In the genomic region with DNA sequence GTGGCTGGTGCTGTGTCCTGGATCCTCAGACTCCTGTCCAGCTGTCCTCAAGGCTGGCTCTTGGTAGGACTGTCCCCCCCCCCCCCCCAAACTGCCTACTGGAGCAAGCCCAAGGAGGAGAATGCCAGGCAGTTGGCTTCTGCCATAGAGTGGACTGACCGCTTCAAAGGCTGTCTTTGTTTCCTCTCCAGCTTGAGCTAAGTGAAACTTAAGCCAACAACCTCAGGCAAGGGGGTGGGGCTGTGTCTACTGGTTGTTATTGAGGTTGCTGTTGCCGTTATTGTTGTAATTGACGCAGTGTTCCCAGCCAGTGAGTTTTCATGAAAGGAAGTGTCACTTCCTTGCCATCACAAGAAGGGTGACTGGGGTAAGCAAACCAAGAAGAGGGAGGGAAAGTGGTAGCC, we compare ENCODE assay signal across 8 mouse cellular contexts. TPM values are rescaled to one million over a fixed set of nuclear protein-coding genes. Genes with fewer than 3 reads are reported as not detected.
DNase-seq lines count a peak whose midpoint lies in the region; ATAC-seq and TF ChIP-seq lines count a peak whose summit lies in the region.

No protein-coding gene starts in this region.

- peaks cover 21% of the 10 kb centered on the region for H3K4me1 ChIP-seq in limb, embryonic 14.5 days (ENCODE audit: control insufficient read depth, insufficient read depth, low read length)
- peaks cover 20% of the 10 kb centered on the region for H3K4me1 ChIP-seq in neural tube, embryonic 13.5 days (replicated peaks)

- peak overlapping the region; percentile 93; the same call in 1 of the 2 replicates for H3K4me2 ChIP-seq in limb, embryonic 14.5 days (replicated peaks; ENCODE audit: low read depth, low read length, severe bottlenecking)
- H3K4me2 ChIP-seq in neural tube, embryonic 13.5 days = peak overlapping the region; percentile 94

- ATAC-seq in limb, embryonic 14.5 days (ENCODE audit: low FRiP score, low read depth) = no peak
- ATAC-seq in neural tube, embryonic 13.5 days (ENCODE audit: low read depth) = no peak

- DNase-seq in cerebellum, adult 9-10 months = peak; percentile 59
- DNase-seq in cerebellum, adult 11 months = no peak
- DNase-seq in thymus, postnatal 14 days = peak; percentile 33
- no peak for DNase-seq in thymus, postnatal 36 days
- peak; percentile 36 to 58 for DNase-seq in heart, postnatal 14 days
- peak; percentile 47 for DNase-seq in limb, embryonic 14.5 days (ENCODE audit: low spot score)
- DNase-seq in testis, postnatal 14 days (ENCODE audit: low spot score) = no peak

- no peaks in the 10 kb centered on the region for H3K36me3 ChIP-seq in limb, embryonic 14.5 days (ENCODE audit: control insufficient read depth, insufficient read depth, low read length)
- no peaks in the 10 kb centered on the region for H3K36me3 ChIP-seq in neural tube, embryonic 13.5 days

- no peak overlapping the region for H3K27ac ChIP-seq in limb, embryonic 14.5 days (replicated peaks; ENCODE audit: low read depth, low read length)
- H3K27ac ChIP-seq in neural tube, embryonic 13.5 days (replicated peaks) = no peak overlapping the region

- intact Hi-C loops in heart, postnatal 14 days (cut with DNase I) = no loop called here

- no peak overlapping the region for H3K9ac ChIP-seq in limb, embryonic 14.5 days (ENCODE audit: low read depth, low read length, severe bottlenecking)
- no peak overlapping the region for H3K9ac ChIP-seq in neural tube, embryonic 13.5 days

- no peak overlapping the region for H3K4me3 ChIP-seq in limb, embryonic 14.5 days (replicated peaks; ENCODE audit: low read length)
- H3K4me3 ChIP-seq in neural tube, embryonic 13.5 days = no peak overlapping the region

- 16% methylated on average over 3 of the region's 3 CpGs for WGBS in limb, embryonic 14.5 days
- 16% methylated on average over 3 of the region's 3 CpGs for WGBS in neural tube, embryonic 13.5 days

- TF ChIP-seq POLR2A in limb, embryonic 14.5 days (IDR thresholded peaks at IDR 0.05; ENCODE audit: borderline replicate concordance, extremely low read depth, insufficient read depth, insufficient read length) = no peak

- peaks cover 15% of the 10 kb centered on the region; the same call in 1 of the 2 replicates for H3K27me3 ChIP-seq in limb, embryonic 14.5 days (ENCODE audit: control insufficient read depth, insufficient read depth, low read length)
- H3K27me3 ChIP-seq in neural tube, embryonic 13.5 days = peaks cover 17% of the 10 kb centered on the region

- no peaks in the 10 kb centered on the region for H3K9me3 ChIP-seq in limb, embryonic 14.5 days (ENCODE audit: control insufficient read depth, low read length)
- H3K9me3 ChIP-seq in neural tube, embryonic 13.5 days = no peaks in the 10 kb centered on the region

RNA-seq across cellular contexts. Expression of a gene that starts 2.0 kb away (rescaled TPM):
- 10 to 100 TPM in 1 of 2 experiments, 1 to 10 TPM in 1; 9.1 to 11.4 TPM for total RNA-seq in heart, postnatal 14 days (2021)
- polyA plus RNA-seq in limb, embryonic 14.5 days (2012; rRNA removed) = 7.1 and 9.1 TPM in 2 replicates
- 8.0 and 9.6 TPM in 2 replicates for polyA plus RNA-seq in limb, embryonic 14.5 days (2014; fragmentation: Nextera tagmentation; extraction: Ambion mirVana)
- polyA plus RNA-seq in neural tube, embryonic 13.5 days (2015; fragmentation: Nextera tagmentation; extraction: Ambion mirVana) = 4.4 and 5.0 TPM in 2 replicates

RNA-seq across cellular contexts. Expression of a gene that starts 35.0 kb away (rescaled TPM):
- total RNA-seq in heart, postnatal 14 days (2021) = 1 to 10 TPM; 2.6 to 2.9 TPM
- 3.0 and 3.7 TPM in 2 replicates for polyA plus RNA-seq in limb, embryonic 14.5 days (2012; rRNA removed)
- 1.8 and 1.9 TPM in 2 replicates for polyA plus RNA-seq in limb, embryonic 14.5 days (2014; fragmentation: Nextera tagmentation; extraction: Ambion mirVana)
- polyA plus RNA-seq in neural tube, embryonic 13.5 days (2015; fragmentation: Nextera tagmentation; extraction: Ambion mirVana) = 1.0 TPM in 2 replicates

RNA-seq across cellular contexts. Expression of a gene that starts 59.5 kb away (rescaled TPM):
- total RNA-seq in heart, postnatal 14 days (2021) = 10 to 100 TPM; 58.8 to 60.5 TPM
- 63.5 and 75.2 TPM in 2 replicates for polyA plus RNA-seq in limb, embryonic 14.5 days (2012; rRNA removed)
- polyA plus RNA-seq in limb, embryonic 14.5 days (2014; fragmentation: Nextera tagmentation; extraction: Ambion mirVana) = 38.6 and 43.9 TPM in 2 replicates
- 34.8 and 36.3 TPM in 2 replicates for polyA plus RNA-seq in neural tube, embryonic 13.5 days (2015; fragmentation: Nextera tagmentation; extraction: Ambion mirVana)

Comparison
In these comparisons a context has a peak if more than half of its experiments do, and no peak if none do; other contexts are left out.
1. DNase-seq: peak in cerebellum, adult 9-10 months (single experiment), thymus, postnatal 14 days (single experiment), heart, postnatal 14 days (2 of 2) and limb, embryonic 14.5 days (single experiment); none in cerebellum, adult 11 months (single experiment), thymus, postnatal 36 days (0 of 2) and testis, postnatal 14 days (single experiment).